8 mouse cellular contexts compared by ENCODE assay signal in the genomic region with DNA sequence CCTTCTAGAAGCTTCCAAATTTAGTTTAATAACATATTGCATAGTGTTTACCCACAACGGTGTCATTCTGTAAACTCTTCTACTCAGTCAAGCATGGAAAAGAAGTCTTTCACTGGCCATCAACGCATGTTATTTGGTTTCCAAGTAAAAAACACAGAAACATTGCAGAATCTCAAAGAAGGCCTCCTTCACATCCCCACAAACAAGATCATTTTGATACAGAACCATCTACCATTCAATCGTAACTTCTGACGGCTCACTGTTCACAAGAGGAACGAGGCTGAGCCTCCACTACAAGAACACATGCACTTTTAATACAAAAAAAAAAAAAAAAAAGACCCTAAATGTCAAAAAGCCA. TPM values are rescaled to one million over a fixed set of nuclear protein-coding genes. Genes with fewer than 3 reads are reported as not detected.
DNase-seq lines count a peak whose midpoint lies in the region; ATAC-seq lines count a peak whose summit lies in the region.

No protein-coding gene starts in this region.

- H3K9me3 ChIP-seq in lung, embryonic 15.5 days = no peaks in the 10 kb centered on the region
- H3K9me3 ChIP-seq in embryonic facial prominence, embryonic 14.5 days (ENCODE audit: control insufficient read depth, low read length) = no peaks in the 10 kb centered on the region
- no peaks in the 10 kb centered on the region for H3K9me3 ChIP-seq in limb, embryonic 10.5 days (replicated peaks)
- no peaks in the 10 kb centered on the region for H3K9me3 ChIP-seq in neural tube, embryonic 15.5 days (replicated peaks)

- 21% methylated on average over 5 of the region's 5 CpGs for WGBS in lung, embryonic 15.5 days
- 33% methylated on average over 5 of the region's 5 CpGs for WGBS in embryonic facial prominence, embryonic 14.5 days
- 56% methylated on average over 5 of the region's 5 CpGs for whole genome bisulfite sequencing in limb, embryonic 10.5 days
- 21% methylated on average over 5 of the region's 5 CpGs for whole genome bisulfite sequencing in neural tube, embryonic 15.5 days

- H3K4me2 ChIP-seq in lung, embryonic 15.5 days = peak overlapping the region; percentile 58
- peak overlapping the region; percentile 52 for H3K4me2 ChIP-seq in embryonic facial prominence, embryonic 14.5 days (ENCODE audit: low read depth, low read length)
- H3K4me2 ChIP-seq in neural tube, embryonic 15.5 days = peak overlapping the region; percentile 65

- no peak overlapping the region for H3K27ac ChIP-seq in lung, embryonic 15.5 days
- 0 out of 2 replicates have a peak overlapping the region, but pooled peaks have one; percentile 96 for H3K27ac ChIP-seq in embryonic facial prominence, embryonic 14.5 days (replicated peaks; ENCODE audit: low read depth, low read length)
- H3K27ac ChIP-seq in limb, embryonic 10.5 days = no peak overlapping the region
- no peak overlapping the region for H3K27ac ChIP-seq in neural tube, embryonic 15.5 days (replicated peaks)

- H3K9ac ChIP-seq in lung, embryonic 15.5 days = peak overlapping the region; percentile 93
- peak overlapping the region; percentile 98 for H3K9ac ChIP-seq in embryonic facial prominence, embryonic 14.5 days (ENCODE audit: low read depth, low read length)
- 0 out of 2 replicates have a peak overlapping the region, but pooled peaks have one; percentile 81 for H3K9ac ChIP-seq in neural tube, embryonic 15.5 days (replicated peaks)

- no peak for ATAC-seq in lung, embryonic 15.5 days (ENCODE audit: borderline replicate concordance, extremely low read depth, low FRiP score, low TSS enrichment)
- no peak for ATAC-seq in embryonic facial prominence, embryonic 14.5 days (ENCODE audit: low read depth)
- ATAC-seq in neural tube, embryonic 15.5 days (ENCODE audit: low FRiP score) = no peak

- H3K4me1 ChIP-seq in lung, embryonic 15.5 days = peaks cover 18% of the 10 kb centered on the region
- H3K4me1 ChIP-seq in embryonic facial prominence, embryonic 14.5 days (ENCODE audit: control insufficient read depth, insufficient read depth, low read length) = peaks cover 22% of the 10 kb centered on the region
- H3K4me1 ChIP-seq in limb, embryonic 10.5 days = peaks cover 14% of the 10 kb centered on the region
- peaks cover 24% of the 10 kb centered on the region for H3K4me1 ChIP-seq in neural tube, embryonic 15.5 days

- H3K4me3 ChIP-seq in lung, embryonic 15.5 days = peak overlapping the region; percentile 72
- peak overlapping the region; percentile 98 for H3K4me3 ChIP-seq in embryonic facial prominence, embryonic 14.5 days (ENCODE audit: low read depth, low read length)
- H3K4me3 ChIP-seq in limb, embryonic 10.5 days = peak overlapping the region; percentile 87
- peak overlapping the region; percentile 98 for H3K4me3 ChIP-seq in neural tube, embryonic 15.5 days (replicated peaks)

- H3K27me3 ChIP-seq in lung, embryonic 15.5 days = no peaks in the 10 kb centered on the region
- no peaks in the 10 kb centered on the region for H3K27me3 ChIP-seq in embryonic facial prominence, embryonic 14.5 days (replicated peaks; ENCODE audit: control insufficient read depth, insufficient read depth, low read length)
- H3K27me3 ChIP-seq in limb, embryonic 10.5 days (ENCODE audit: low read depth, poor library complexity, severe bottlenecking) = no peaks in the 10 kb centered on the region
- H3K27me3 ChIP-seq in neural tube, embryonic 15.5 days (replicated peaks) = no peaks in the 10 kb centered on the region

- H3K36me3 ChIP-seq in lung, embryonic 15.5 days = no peaks in the 10 kb centered on the region
- no peaks in the 10 kb centered on the region for H3K36me3 ChIP-seq in embryonic facial prominence, embryonic 14.5 days (ENCODE audit: control insufficient read depth, insufficient read depth, low read length)
- H3K36me3 ChIP-seq in limb, embryonic 10.5 days = 0 out of 2 replicates have a peak, but pooled peaks cover 5% of the 10 kb centered on the region
- no peaks in the 10 kb centered on the region for H3K36me3 ChIP-seq in neural tube, embryonic 15.5 days

- DNase-seq in lung, postnatal 4 days = no peak
- DNase-seq in embryonic facial prominence, embryonic 14.5 days (ENCODE audit: low spot score) = no peak
- DNase-seq in limb, embryonic 10.5 days (ENCODE audit: low spot score) = no peak
- DNase-seq in right cerebral cortex, postnatal 10 days (ENCODE audit: low spot score in 2 of 2) = no peak
- DNase-seq in layer of hippocampus, postnatal 10 days (ENCODE audit: low spot score in 2 of 2) = no peak
- DNase-seq in layer of hippocampus, postnatal 14 days (ENCODE audit: low spot score in 2 of 2) = no peak

RNA-seq across cellular contexts. Expression of a gene that starts 1.2 kb away (rescaled TPM):
- polyA plus RNA-seq in lung, embryonic 15.5 days (2015; fragmentation: Nextera tagmentation; extraction: Ambion mirVana) = 24.3 and 25.4 TPM in 2 replicates
- polyA plus RNA-seq in embryonic facial prominence, embryonic 14.5 days (2014; fragmentation: Nextera tagmentation; extraction: Ambion mirVana) = 27.7 and 30.1 TPM in 2 replicates
- polyA plus RNA-seq in limb, embryonic 10.5 days (2016; fragmentation: Nextera tagmentation; extraction: Ambion mirVana) = 26.6 and 31.4 TPM in 2 replicates
- polyA plus RNA-seq in neural tube, embryonic 15.5 days (2015; fragmentation: Nextera tagmentation; extraction: Ambion mirVana) = 26.6 and 27.3 TPM in 2 replicates
- total RNA-seq in layer of hippocampus, postnatal 10 days (2021) = 10 to 100 TPM; 59.0 to 62.6 TPM
- 10 to 100 TPM; 63.4 to 64.9 TPM for total RNA-seq in layer of hippocampus, postnatal 14 days (2021)

RNA-seq across cellular contexts. Expression of a gene that starts 26.4 kb away (rescaled TPM):
- not detected in 2 replicates for polyA plus RNA-seq in lung, embryonic 15.5 days (2015; fragmentation: Nextera tagmentation; extraction: Ambion mirVana)
- polyA plus RNA-seq in embryonic facial prominence, embryonic 14.5 days (2014; fragmentation: Nextera tagmentation; extraction: Ambion mirVana) = not detected in 2 replicates
- not detected in 2 replicates for polyA plus RNA-seq in limb, embryonic 10.5 days (2016; fragmentation: Nextera tagmentation; extraction: Ambion mirVana)
- polyA plus RNA-seq in neural tube, embryonic 15.5 days (2015; fragmentation: Nextera tagmentation; extraction: Ambion mirVana) = not detected in 2 replicates
- not detected for total RNA-seq in layer of hippocampus, postnatal 10 days (2021)
- not detected for total RNA-seq in layer of hippocampus, postnatal 14 days (2021)

RNA-seq across cellular contexts. Expression of a gene that starts 44.1 kb away (rescaled TPM):
- 32.6 and 35.1 TPM in 2 replicates for polyA plus RNA-seq in lung, embryonic 15.5 days (2015; fragmentation: Nextera tagmentation; extraction: Ambion mirVana)
- 27.8 and 31.4 TPM in 2 replicates for polyA plus RNA-seq in embryonic facial prominence, embryonic 14.5 days (2014; fragmentation: Nextera tagmentation; extraction: Ambion mirVana)
- 40.3 and 40.5 TPM in 2 replicates for polyA plus RNA-seq in limb, embryonic 10.5 days (2016; fragmentation: Nextera tagmentation; extraction: Ambion mirVana)
- polyA plus RNA-seq in neural tube, embryonic 15.5 days (2015; fragmentation: Nextera tagmentation; extraction: Ambion mirVana) = 19.3 and 22.5 TPM in 2 replicates
- total RNA-seq in layer of hippocampus, postnatal 10 days (2021) = 10 to 100 TPM; 23.7 to 24.4 TPM
- total RNA-seq in layer of hippocampus, postnatal 14 days (2021) = 10 to 100 TPM; 24.1 to 24.4 TPM
